Mouse (Mus musculus) bone marrow macrophage, adult 2 months (primary cell): Measurements from ENCODE around the gene Wdr1.

ENCODE experiments used
- CTCF ChIP-seq: IDR thresholded peaks from 2 replicates; pipeline ENCODE4 v1.5.1; 2012; ENCODE audit warnings: low read depth, mild to moderate bottlenecking, low read length, moderate library complexity
- POLR2A ChIP-seq: IDR thresholded peaks from 2 replicates; pipeline ENCODE4 v1.6.1; 2012; ENCODE audit warnings: mild to moderate bottlenecking, low read depth, low read length, borderline replicate concordance

DNA sequence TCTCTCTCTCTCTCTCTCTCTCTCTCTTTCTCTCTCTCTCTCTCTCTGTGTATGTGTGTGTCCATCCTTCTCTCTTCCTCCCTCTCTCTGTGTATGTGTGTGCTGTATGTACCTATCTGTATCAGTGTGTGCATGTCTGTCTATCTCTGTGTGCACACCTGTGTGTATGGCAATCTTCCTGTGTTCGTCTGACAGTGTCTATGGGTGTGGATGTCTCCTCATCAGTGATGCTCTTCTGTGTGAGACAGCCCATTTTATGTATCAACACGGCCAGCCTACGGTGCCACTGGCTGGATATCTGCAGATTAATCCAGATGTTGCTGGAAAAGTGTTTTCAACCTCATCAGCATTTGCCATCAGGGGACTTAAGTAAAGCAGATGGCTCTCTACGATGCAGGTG, 75.8 kb downstream of the Wdr1 start:
- TF ChIP-seq CTCF (no peak), POLR2A (no peak)
